Mouse (Mus musculus) testis, adult 2 months (tissue): Measurements from ENCODE around the gene Gm20854. TPM values are rescaled to one million over a fixed set of nuclear protein-coding genes. Genes with fewer than 3 reads are reported as not detected.
"Not testable (repeated sequence)": the region's sequence is repeated elsewhere in the genome, so short reads cannot be mapped to it uniquely, and the experiment has no call there.

Source experiments
- H3K27ac ChIP-seq: fragments of 200-500 bp; 2 replicates; pipeline ENCODE4 v1.5.1; 2012; ENCODE audit warnings: low read depth, low read length; ENCODE audit not compliant: control insufficient read depth, insufficient read depth
- H3K27me3 ChIP-seq: fragments of 200-500 bp; 2 replicates; pipeline ENCODE4 v1.6.1; 2012; ENCODE audit warnings: mild to moderate bottlenecking, low read length, moderate library complexity; ENCODE audit not compliant: control insufficient read depth, insufficient read depth
- H3K36me3 ChIP-seq: fragments of 200-500 bp; 2 replicates; pipeline ENCODE4 v1.6.1; 2012; ENCODE audit warnings: mild to moderate bottlenecking, low read length; ENCODE audit not compliant: control insufficient read depth, insufficient read depth
- H3K4me1 ChIP-seq: fragments of 200-500 bp; 2 replicates; pipeline ENCODE4 v1.6.1; 2012; ENCODE audit warnings: low read length; ENCODE audit not compliant: control insufficient read depth, insufficient read depth
- H3K4me3 ChIP-seq: fragments of 200-500 bp; 2 replicates; pipeline ENCODE4 v1.5.1; 2012; ENCODE audit warnings: low read depth, mild to moderate bottlenecking, low read length, moderate library complexity, mixed read lengths; ENCODE audit not compliant: control insufficient read depth
- polyA plus RNA-seq: library from polyadenylated mRNA; depleted of rRNA; stranded (reverse); fragments of >200 nt; gene quantifications from 2 replicates; pipeline ENCODE4 v1.2.3, GENCODE M21; 2012; rRNA removed

The Gm20854 gene
- polyA plus RNA-seq, result 16.3 and 19.2 TPM in 2 replicates

DNA sequence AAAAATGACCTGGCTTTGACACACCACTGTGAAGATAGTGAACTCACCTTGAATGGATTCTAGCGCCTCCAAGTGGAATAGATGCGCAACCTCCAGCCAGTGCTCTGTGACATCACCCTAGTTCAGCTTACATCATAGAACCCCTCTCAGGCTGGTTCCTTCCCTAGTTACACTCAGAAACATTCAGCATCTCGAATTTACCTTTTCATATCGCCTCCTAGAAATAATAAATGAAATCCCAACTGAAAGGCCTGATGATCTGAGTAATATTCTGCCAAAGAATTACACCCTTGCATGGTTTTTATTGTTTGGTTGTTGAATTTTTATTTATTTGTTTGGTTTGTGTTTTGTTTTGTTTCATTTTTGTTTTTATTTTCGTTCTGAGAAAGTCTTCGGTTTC is at the start of gene Gm20854:
TSS of gene Gm20854 (minus strand) at position 101 of the 400 bp plus-strand sequence.
- H3K4me1 ChIP-seq, H3K27me3 ChIP-seq, H3K36me3 ChIP-seq, H3K4me3 ChIP-seq, H3K27ac ChIP-seq: not testable (repeated sequence)
